Mouse (Mus musculus): ENCODE results near the gene Spata25. TPM values are rescaled to one million over a fixed set of nuclear protein-coding genes. Genes with fewer than 3 reads are reported as not detected.

The Spata25 gene
- polyA plus RNA-seq, 1 experiment from 2014 or later: not detected

GRCm38 (mm10) chr2:164787032-164787431 lies 41.3 kb downstream of the Spata25 start:
- Histone ChIP-seq H3K4me3 (ENCODE audit: inconsistent target) (no peak overlapping the region), H3K36me3 (ENCODE audit: inconsistent target) (peaks cover 15% of the 10 kb centered on the region), H3K27ac (no peak overlapping the region), H3K79me2 (ENCODE audit: inconsistent target) (no peaks in the 10 kb centered on the region)
- 58% methylated on average over 3 of the region's 3 CpGs for WGBS (ENCODE audit: missing documents)

DNA sequence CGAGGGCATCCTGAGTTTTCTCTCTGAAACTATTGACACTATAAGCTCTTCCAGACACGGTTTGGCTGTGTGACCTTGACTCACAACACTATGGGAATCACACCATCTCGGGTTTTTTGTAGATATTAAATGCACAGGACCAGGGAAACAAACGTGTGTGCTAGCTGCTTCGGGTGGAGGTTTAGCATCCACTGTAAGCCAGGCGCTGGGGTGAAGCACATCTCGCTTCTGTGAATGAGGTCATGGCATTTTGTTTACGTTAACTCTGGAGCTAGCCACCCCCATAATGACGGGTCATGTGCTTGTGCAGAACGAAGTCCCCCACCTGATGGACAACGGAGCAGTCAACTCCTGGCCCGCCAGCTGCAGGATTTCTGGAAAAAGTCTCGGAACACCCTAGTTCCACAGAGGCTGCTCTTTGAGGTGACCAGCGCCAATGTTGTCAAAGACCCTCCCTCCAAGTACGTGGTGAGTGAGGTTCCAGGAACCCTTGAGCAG lies 41.9 kb downstream of the Spata25 start:
- Histone ChIP-seq H3K36me3 (ENCODE audit: inconsistent target) (peaks cover 15% of the 10 kb centered on the region), H3K27ac (no peak overlapping the region), H3K4me3 (ENCODE audit: inconsistent target) (peak overlapping the region; percentile 30), H3K79me2 (ENCODE audit: inconsistent target) (no peaks in the 10 kb centered on the region)
- 20% methylated on average over 14 of the region's 15 CpGs for WGBS (ENCODE audit: missing documents)

DNA sequence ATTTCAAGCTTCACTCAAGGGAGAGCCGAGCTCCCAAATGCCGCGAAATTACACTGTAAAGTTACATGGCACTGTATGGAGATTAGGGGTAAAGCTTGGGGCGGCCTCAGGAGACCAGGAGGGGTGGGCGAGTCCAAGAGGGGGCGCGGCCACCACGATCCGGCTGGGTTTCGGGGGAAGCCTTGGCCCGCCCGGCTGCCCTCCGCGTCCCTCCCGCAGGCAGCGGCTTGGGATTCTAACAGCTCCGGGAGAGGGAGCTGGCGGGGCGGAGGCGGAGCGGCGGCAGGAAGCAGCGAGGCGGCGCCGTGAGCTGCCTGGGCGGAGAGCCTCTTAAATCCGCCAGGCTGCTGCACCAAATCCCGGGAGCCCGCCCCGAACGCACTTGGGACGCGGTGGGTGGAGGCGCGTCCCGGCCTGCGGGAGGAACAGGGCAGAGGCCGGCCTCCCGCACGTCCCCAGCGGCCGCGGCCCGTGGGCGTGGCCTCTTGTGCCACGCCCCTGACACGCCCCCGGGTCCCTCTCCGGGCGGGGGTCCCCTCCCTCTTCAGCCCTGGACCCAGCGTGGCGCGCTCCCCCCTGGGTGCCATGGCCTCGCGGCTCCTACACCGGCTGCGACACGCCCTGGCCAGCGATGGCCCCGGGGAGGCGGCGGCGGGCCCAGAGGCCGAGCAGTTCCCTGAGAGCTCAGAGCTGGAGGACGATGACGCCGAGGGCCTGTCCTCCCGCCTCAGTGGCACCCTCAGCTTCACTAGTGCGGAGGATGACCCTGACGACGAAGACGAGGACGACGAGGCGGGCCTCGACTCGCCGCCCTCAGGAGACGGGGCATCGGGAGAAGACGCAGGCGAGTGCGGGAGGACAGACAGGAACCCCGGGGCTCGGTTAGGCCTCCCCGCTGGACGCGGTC lies 42.6 kb downstream of the Spata25 start, which contains the start of gene Snx21:
TSS of gene Snx21 (plus strand) at position 343 of the 907 bp plus-strand sequence.
- peak within 1 kb of the TSS; percentile 40 for H3K4me3 ChIP-seq (ENCODE audit: inconsistent target)
- H3K79me2 ChIP-seq (ENCODE audit: inconsistent target): no peaks in the 10 kb centered on the region
- under 1% methylated on average over 89 of the region's 89 CpGs for WGBS (ENCODE audit: missing documents)
- H3K36me3 ChIP-seq (ENCODE audit: inconsistent target): peaks cover 11% of the 10 kb centered on the region
- peak within 1 kb of the TSS; percentile 32 for H3K27ac ChIP-seq

GRCm38 (mm10) chr2:164784869-164785420 lies 43.4 kb downstream of the Spata25 start:
- no peaks in the 10 kb centered on the region for H3K79me2 ChIP-seq (ENCODE audit: inconsistent target)
- H3K36me3 ChIP-seq (ENCODE audit: inconsistent target): peaks cover 9% of the 10 kb centered on the region
- peak overlapping the region; percentile 32 for H3K27ac ChIP-seq
- H3K4me3 ChIP-seq (ENCODE audit: inconsistent target): peak overlapping the region; percentile 40
- WGBS (ENCODE audit: missing documents): 12% methylated on average over 7 of the region's 7 CpGs

- peaks cover 5% of the 10 kb centered on the region; the same call in 1 of the 2 replicates for H3K36me3 ChIP-seq (ENCODE audit: inconsistent target)
- H3K27ac ChIP-seq: no peak overlapping the region
- no peaks in the 10 kb centered on the region for H3K79me2 ChIP-seq (ENCODE audit: inconsistent target)
- 75% methylated on average over 7 of the region's 7 CpGs for WGBS (ENCODE audit: missing documents)
- no peak overlapping the region for H3K4me3 ChIP-seq (ENCODE audit: inconsistent target)
Measured at GRCm38 (mm10) chr2:164783926-164784581, 44.3 kb downstream of the Spata25 start.

DNA sequence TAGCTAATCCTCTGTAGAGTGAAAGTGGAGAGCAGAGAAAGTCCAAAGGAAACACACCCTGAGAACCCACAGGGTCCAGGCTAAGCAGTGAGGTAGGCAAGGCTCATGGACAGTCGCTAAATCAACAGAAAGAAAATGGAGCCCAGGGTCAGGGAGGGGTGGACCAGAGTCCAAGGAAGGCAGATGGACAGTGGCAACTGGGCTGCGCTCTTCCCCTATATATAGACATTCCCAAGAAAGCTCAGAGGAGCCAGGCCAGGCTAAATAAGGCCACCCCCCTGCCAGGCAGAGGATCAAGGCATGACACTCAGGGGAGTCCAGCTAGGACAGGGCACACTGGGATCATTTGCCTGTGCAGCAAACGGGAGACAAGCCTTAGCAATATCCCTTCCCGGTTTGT lies 46.5 kb downstream of the Spata25 start:
- WGBS (ENCODE audit: missing documents): 78% methylated on average over 4 of the region's 4 CpGs

DNA sequence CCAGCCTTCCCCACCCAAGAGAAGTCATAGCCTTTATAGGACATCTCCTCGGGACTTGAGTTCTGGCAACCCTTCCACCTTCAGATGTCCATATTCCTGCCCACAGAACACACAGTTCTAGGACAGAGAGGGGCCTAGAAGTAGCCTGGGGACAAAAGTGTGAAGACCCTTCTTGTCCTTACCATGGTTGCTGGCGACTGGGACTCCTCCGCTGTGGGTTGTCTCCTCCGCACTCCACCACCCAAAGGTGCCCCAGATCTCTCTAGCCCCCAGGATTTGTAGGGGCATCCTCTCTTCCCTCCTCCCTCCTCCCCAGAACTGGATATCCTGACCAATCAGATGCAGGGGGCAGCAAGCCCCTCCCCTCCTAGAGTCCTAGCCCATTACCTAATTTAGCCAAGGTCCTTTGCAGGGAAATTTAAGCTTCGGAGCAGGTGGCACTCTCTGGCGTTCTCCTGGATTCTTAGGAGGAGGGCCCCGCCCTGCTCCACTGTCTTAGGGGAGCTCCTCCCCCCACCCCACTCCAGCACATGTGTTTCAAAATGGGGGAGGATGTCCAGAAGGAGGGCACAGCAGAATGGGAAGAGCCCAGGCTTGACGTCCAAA lies 48.8 kb downstream of the Spata25 start, which contains the start of gene Tnnc2:
TSS of gene Tnnc2 (minus strand) at position 487 of the 606 bp plus-strand sequence.
- Histone ChIP-seq H3K27ac (no peak within 1 kb of the TSS), H3K79me2 (ENCODE audit: inconsistent target) (no peaks in the 10 kb centered on the region), H3K4me3 (ENCODE audit: inconsistent target) (no peak within 1 kb of the TSS), H3K36me3 (ENCODE audit: inconsistent target) (no peaks in the 10 kb centered on the region)
- WGBS (ENCODE audit: missing documents): 78% methylated on average over 8 of the region's 8 CpGs

More for the DNA sequence above, 46.5 kb downstream of the Spata25 start:
- Histone ChIP-seq H3K27ac (no peak overlapping the region), H3K36me3 (ENCODE audit: inconsistent target) (no peaks in the 10 kb centered on the region), H3K79me2 (ENCODE audit: inconsistent target) (no peaks in the 10 kb centered on the region), H3K4me3 (ENCODE audit: inconsistent target) (no peak overlapping the region)

- no peak overlapping the region for H3K4me3 ChIP-seq (ENCODE audit: inconsistent target)
- H3K36me3 ChIP-seq (ENCODE audit: inconsistent target): no peaks in the 10 kb centered on the region
- 88% methylated on average over 7 of the region's 7 CpGs for WGBS (ENCODE audit: missing documents)
- no peaks in the 10 kb centered on the region for H3K79me2 ChIP-seq (ENCODE audit: inconsistent target)
- H3K27ac ChIP-seq: no peak overlapping the region
Measured at GRCm38 (mm10) chr2:164778809-164779208, 49.5 kb downstream of the Spata25 start.

DNA sequence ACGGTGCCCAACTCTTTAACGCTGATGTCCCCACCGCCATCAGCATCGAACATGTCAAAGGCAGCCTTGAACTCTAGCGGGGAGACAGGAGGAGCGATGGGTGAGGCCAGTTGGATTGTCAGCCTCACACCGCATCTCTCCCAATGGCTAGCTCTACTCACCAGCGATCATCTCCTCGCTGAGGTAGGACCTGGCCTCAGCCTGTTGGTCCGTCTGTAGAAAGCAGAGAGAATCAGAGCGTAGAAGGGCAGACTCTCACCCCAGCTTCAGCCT lies 50.4 kb downstream of the Spata25 start:
- 93% methylated on average over 11 of the region's 11 CpGs for WGBS (ENCODE audit: missing documents)
- no peak overlapping the region for H3K27ac ChIP-seq

DNA sequence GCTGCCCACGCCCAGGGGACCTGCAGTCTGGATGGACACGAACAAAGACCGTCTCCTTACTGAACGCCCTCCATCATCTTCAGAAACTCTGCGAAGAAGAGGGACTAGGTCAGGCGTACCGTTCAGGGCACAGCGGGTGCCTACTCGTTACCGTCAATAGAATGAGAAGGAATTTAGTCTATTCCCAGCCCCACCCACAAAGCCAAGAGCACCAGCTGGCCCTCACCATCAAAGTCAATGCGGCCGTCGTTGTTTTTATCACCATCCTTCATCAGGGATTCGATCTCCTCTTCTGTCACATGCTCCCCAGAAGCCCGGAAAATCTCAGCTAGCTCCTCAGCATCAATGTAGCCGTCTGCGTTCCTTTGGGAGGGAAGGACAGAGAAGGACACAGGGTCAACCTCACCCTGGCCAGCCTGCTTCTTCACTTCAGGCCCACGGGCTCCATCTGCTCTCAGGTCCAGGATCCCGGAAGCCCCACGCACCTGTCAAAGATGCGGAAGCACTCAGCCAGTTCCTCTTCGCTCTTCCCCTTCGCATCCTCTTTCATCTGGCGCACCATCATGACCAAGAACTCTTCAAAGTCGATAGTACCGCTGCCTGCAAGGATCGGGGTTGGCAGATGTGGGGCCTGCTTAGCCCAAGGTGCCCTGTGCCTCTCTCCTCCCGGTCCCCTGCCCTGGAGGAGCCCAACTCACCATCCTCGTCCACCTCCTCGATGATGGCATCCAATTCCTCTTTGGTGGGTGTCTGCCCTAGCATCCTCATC lies 50.9 kb downstream of the Spata25 start:
- Histone ChIP-seq H3K4me3 (ENCODE audit: inconsistent target) (no peak overlapping the region), H3K36me3 (ENCODE audit: inconsistent target) (no peaks in the 10 kb centered on the region), H3K79me2 (ENCODE audit: inconsistent target) (no peaks in the 10 kb centered on the region), H3K27ac (no peak overlapping the region)
- 87% methylated on average over 30 of the region's 30 CpGs for WGBS (ENCODE audit: missing documents)

More for the DNA sequence above, 50.4 kb downstream of the Spata25 start:
- no peaks in the 10 kb centered on the region for H3K36me3 ChIP-seq (ENCODE audit: inconsistent target)
- no peak overlapping the region for H3K4me3 ChIP-seq (ENCODE audit: inconsistent target)
- H3K79me2 ChIP-seq (ENCODE audit: inconsistent target): no peaks in the 10 kb centered on the region

GRCm38 (mm10) chr2:164776801-164777200 lies 51.5 kb downstream of the Spata25 start:
- H3K4me3 ChIP-seq (ENCODE audit: inconsistent target): no peak overlapping the region
- no peaks in the 10 kb centered on the region for H3K36me3 ChIP-seq (ENCODE audit: inconsistent target)
- 76% methylated on average over 17 of the region's 17 CpGs for WGBS (ENCODE audit: missing documents)
- H3K79me2 ChIP-seq (ENCODE audit: inconsistent target): no peaks in the 10 kb centered on the region
- H3K27ac ChIP-seq: no peak overlapping the region
